Mouse (Mus musculus) small intestine, adult 2 months (tissue): ENCODE results near the gene Nudt14.

Source experiments
- CTCF ChIP-seq: fragments of 200-500 bp; IDR thresholded peaks from 2 replicates; pipeline ENCODE4 v1.5.1; 2012; ENCODE audit warnings: low read depth, mild to moderate bottlenecking, control low read depth, inconsistent platforms, low read length, moderate library complexity, mixed read lengths; ENCODE audit not compliant: insufficient replicate concordance, insufficient read length; ENCODE audit errors: extremely low read depth
- POLR2A ChIP-seq: fragments of 200-500 bp; IDR thresholded peaks from 2 replicates; pipeline ENCODE4 v1.6.1; 2012; ENCODE audit warnings: low read depth, mild to moderate bottlenecking, control low read depth, inconsistent platforms, low read length, moderate library complexity

DNA sequence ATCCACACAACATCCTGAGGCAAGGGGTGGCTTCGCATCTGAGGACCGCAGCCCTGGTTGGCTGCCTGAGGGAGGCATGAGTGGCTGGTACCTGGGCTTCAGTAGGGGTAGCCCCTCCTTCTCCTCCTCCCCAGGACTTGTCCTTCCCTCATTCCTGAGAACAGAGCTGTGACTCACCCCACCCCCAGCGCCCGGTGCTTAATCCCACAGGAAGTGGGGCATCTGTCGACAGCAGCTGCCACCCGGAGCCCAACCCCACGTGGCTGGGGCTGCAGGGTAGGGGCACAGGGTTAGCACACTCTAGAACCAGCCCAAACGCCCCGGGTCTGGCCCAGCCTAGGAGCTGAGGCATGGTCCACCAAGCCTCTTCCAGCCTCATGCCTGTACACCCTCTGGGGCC is 4.0 kb downstream of the Nudt14 start:
- TF ChIP-seq CTCF (no peak), POLR2A (no peak)
